Mouse (Mus musculus) midbrain, embryonic 10.5 days (tissue): ENCODE measurements at regions not wholly inside any gene's neighbourhood (a gene's known extent, or its start where the extent isn't known, plus 50 kb on each side); places are given as distances from the start of the nearest gene placed in this dataset.

Source experiments
- DNase-seq: peaks from one replicate; pipeline ENCODE4 v3.0.0-alpha.2; 2017; ENCODE audit warnings: low spot score
- H3K27ac ChIP-seq: fragments of 300-500 bp; sonication (generic); replicated peaks from 2 replicates; pipeline ENCODE4 v1.5.1; 2016; ENCODE audit warnings: mild to moderate bottlenecking
- H3K27me3 ChIP-seq: fragments of 300-500 bp; sonication (generic); 2 replicates; pipeline ENCODE4 v1.6.1; 2016; ENCODE audit warnings: low read depth, mild to moderate bottlenecking; ENCODE audit not compliant: poor library complexity, severe bottlenecking
- H3K36me3 ChIP-seq: fragments of 300-500 bp; sonication (generic); 2 replicates; pipeline ENCODE4 v1.6.1; 2016; ENCODE audit warnings: mild to moderate bottlenecking, moderate library complexity
- H3K4me1 ChIP-seq: fragments of 300-500 bp; sonication (generic); 2 replicates; pipeline ENCODE4 v1.6.1; 2016
- H3K4me3 ChIP-seq: fragments of 300-500 bp; sonication (generic); 2 replicates; pipeline ENCODE4 v1.5.1; 2016; ENCODE audit warnings: mild to moderate bottlenecking, moderate library complexity
- H3K9me3 ChIP-seq: fragments of 300-500 bp; sonication (generic); replicated peaks from 2 replicates; pipeline ENCODE4 v1.6.1; 2016; ENCODE audit warnings: mild to moderate bottlenecking
- WGBS: fragments of 180-500 bp; shearing (Covaris S2); methylation state at CpG from one replicate; pipeline ENCODE4 v1.1.7; 2016; 5-methylcytosine and 5-hydroxymethylcytosine counted together

GRCm38 (mm10) chr8:30730366-30730765, 2698.1 kb upstream of the 5930422O12Rik start:
- Histone ChIP-seq H3K9me3 (no peaks in the 10 kb centered on the region), H3K36me3 (no peaks in the 10 kb centered on the region), H3K27me3 (no peaks in the 10 kb centered on the region), H3K4me3 (no peak overlapping the region), H3K27ac (no peak overlapping the region), H3K4me1 (peaks cover 6% of the 10 kb centered on the region)
- no peak for DNase-seq

DNA sequence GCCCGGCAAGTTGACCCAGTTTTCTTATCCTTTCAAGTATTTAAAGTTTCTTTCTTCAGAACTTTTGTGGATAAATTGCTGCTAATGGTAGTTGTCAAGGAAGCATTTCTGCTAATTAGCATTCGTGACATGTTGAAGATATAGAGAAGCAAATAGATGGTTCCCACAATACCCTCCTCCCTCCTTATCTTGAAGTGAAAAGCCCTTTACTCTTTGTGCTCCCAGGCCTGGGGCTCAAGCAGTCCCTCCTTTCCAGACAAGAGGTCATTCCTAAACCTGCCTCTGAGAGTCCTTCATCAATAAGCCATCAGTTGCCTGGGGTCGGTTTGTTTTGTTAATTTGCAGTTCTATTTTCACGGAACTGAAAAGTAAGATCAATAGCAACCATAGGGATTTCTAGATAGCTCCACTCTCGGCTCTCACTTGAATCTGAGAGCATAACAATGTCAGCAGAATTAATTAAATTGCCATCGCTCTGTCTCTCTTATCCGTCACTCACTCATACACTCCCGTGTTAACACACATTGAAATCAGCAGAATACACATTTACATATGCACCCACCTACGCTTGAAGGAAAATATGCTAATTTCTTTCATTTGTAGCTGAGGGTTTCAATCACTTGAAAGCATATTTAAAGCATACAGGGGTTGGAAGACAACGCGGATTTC, 2695.8 kb upstream of the 5930422O12Rik start:
- no peaks in the 10 kb centered on the region for H3K27me3 ChIP-seq
- WGBS = 68% methylated on average over 11 of the region's 11 CpGs
- no peaks in the 10 kb centered on the region for H3K36me3 ChIP-seq
- DNase-seq = no peak
- no peaks in the 10 kb centered on the region for H3K9me3 ChIP-seq
- peaks cover 6% of the 10 kb centered on the region for H3K4me1 ChIP-seq
- H3K4me3 ChIP-seq = no peak overlapping the region
- no peak overlapping the region for H3K27ac ChIP-seq

DNA sequence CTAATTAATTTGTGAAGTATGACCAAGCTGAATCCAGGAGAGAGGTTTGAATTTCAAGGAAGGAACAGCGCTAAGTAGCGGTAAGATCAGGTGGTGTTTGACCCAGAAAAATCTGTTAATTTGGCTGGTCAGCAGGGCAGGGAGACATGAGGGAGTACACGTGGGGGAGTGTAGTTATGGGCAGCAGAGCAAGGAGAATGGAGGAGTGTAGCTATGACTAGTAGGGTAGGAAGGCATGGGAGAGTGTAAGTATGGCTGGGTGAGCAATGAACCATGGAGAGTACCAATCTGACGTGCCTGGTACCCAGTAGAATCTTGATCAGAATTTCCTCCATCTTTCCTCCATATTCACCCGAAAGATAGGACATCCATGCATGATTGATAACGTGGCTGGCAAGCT, 2695.1 kb upstream of the 5930422O12Rik start:
- Histone ChIP-seq H3K9me3 (no peaks in the 10 kb centered on the region), H3K4me1 (peaks cover 6% of the 10 kb centered on the region), H3K27ac (no peak overlapping the region), H3K4me3 (no peak overlapping the region), H3K27me3 (no peaks in the 10 kb centered on the region), H3K36me3 (no peaks in the 10 kb centered on the region)
- 89% methylated on average over 6 of the region's 6 CpGs for WGBS
- no peak for DNase-seq

- no peak overlapping the region for H3K4me3 ChIP-seq
- peaks cover 6% of the 10 kb centered on the region for H3K4me1 ChIP-seq
- H3K36me3 ChIP-seq = no peaks in the 10 kb centered on the region
- H3K27me3 ChIP-seq = no peaks in the 10 kb centered on the region
- H3K27ac ChIP-seq = no peak overlapping the region
- DNase-seq = no peak
- no peaks in the 10 kb centered on the region for H3K9me3 ChIP-seq
- WGBS = 85% methylated on average over 5 of the region's 5 CpGs
Observed at GRCm38 (mm10) chr8:30735338-30735737, 2693.2 kb upstream of the 5930422O12Rik start.

DNA sequence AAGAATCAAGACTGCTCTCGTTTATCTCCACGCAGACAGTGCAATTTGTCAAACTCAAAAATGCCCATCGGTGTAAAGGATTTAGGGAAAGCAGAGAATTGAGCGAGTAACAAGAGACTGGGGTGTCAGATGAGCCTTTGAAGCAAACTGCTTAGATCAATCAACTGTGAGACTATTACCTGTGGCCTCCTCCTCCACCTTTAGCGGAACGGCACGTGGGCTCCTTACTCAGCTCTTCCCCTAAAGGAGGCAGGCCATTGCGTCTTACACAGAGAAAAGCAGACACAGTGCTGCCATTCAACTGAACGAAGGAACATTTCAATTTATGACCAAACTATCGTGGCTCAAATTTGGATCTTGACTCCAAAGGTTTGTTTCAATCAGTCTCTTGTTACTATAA, 2692.8 kb upstream of the 5930422O12Rik start:
- H3K4me3 ChIP-seq = no peak overlapping the region
- 87% methylated on average over 10 of the region's 10 CpGs for WGBS
- peaks cover 6% of the 10 kb centered on the region for H3K4me1 ChIP-seq
- no peak overlapping the region for H3K27ac ChIP-seq
- H3K36me3 ChIP-seq = no peaks in the 10 kb centered on the region
- no peak for DNase-seq
- no peaks in the 10 kb centered on the region for H3K9me3 ChIP-seq
- H3K27me3 ChIP-seq = no peaks in the 10 kb centered on the region

DNA sequence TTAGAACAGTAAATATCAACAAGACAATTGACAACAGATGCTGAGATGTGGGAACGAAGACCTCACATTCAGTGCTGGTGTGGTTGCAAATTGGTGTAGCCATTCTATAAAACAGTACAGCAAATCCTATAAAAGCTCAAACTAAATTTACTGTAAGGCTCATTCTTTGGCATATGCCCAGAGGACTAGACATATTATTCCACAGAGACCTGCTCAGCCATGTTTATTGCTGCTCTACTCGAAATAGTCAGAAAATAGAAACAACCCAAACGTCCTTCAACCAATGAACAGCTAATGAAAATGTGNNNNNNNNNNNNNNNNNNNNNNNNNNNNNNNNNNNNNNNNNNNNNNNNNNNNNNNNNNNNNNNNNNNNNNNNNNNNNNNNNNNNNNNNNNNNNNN, 2681.6 kb upstream of the 5930422O12Rik start:
- Histone ChIP-seq H3K4me1 (no peaks in the 10 kb centered on the region), H3K27ac (no peak overlapping the region), H3K27me3 (no peaks in the 10 kb centered on the region), H3K9me3 (no peaks in the 10 kb centered on the region), H3K36me3 (no peaks in the 10 kb centered on the region), H3K4me3 (no peak overlapping the region)
- no peak for DNase-seq
- 87% methylated on average over 3 of the region's 3 CpGs for WGBS
